Comparison of ENCODE assay signal across 8 mouse cellular contexts in genomic region chr3:15244999-15245398, GRCm38 (mm10).
DNase-seq lines count a peak whose midpoint lies in the region; ATAC-seq lines count a peak whose summit lies in the region.

No protein-coding gene starts in this region.

- 26% methylated on average over 6 of the region's 6 CpGs for WGBS in embryonic facial prominence, embryonic 11.5 days

- H3K4me3 ChIP-seq in embryonic facial prominence, embryonic 11.5 days (ENCODE audit: low read depth, low read length) = no peak overlapping the region

- no peak overlapping the region for H3K4me2 ChIP-seq in embryonic facial prominence, embryonic 11.5 days (ENCODE audit: low read depth, low read length)

- ATAC-seq in activated CD4-positive, CD25-positive, alpha-beta regulatory T cell, adult 4 months = peak; percentile 73
- ATAC-seq in embryonic facial prominence, embryonic 11.5 days (replicated peaks; ENCODE audit: insufficient number of reproducible peaks, low FRiP score, low TSS enrichment, low read depth) = no peak

- no peaks in the 10 kb centered on the region for H3K27me3 ChIP-seq in embryonic facial prominence, embryonic 11.5 days (ENCODE audit: control insufficient read depth, insufficient read depth, low read length)

- H3K36me3 ChIP-seq in embryonic facial prominence, embryonic 11.5 days (replicated peaks; ENCODE audit: control insufficient read depth, insufficient read depth, low read depth, low read length) = no peaks in the 10 kb centered on the region

- H3K9me3 ChIP-seq in embryonic facial prominence, embryonic 11.5 days (replicated peaks; ENCODE audit: control insufficient read depth, low read length) = no peaks in the 10 kb centered on the region

- no peak overlapping the region for H3K9ac ChIP-seq in embryonic facial prominence, embryonic 11.5 days (replicated peaks; ENCODE audit: low read length)

- no peak overlapping the region for H3K27ac ChIP-seq in embryonic facial prominence, embryonic 11.5 days (replicated peaks; ENCODE audit: low read depth, low read length)

- H3K4me1 ChIP-seq in embryonic facial prominence, embryonic 11.5 days (ENCODE audit: control insufficient read depth, insufficient read depth, low read length) = no peaks in the 10 kb centered on the region

- DNase-seq in right cerebral cortex, adult 18-20 months = peak; percentile 28
- no peak for DNase-seq in right cerebral cortex, postnatal 25 days
- peak; percentile 76 for DNase-seq in embryonic facial prominence, embryonic 11.5 days (ENCODE audit: low spot score)
- DNase-seq in kidney, adult 8-10 months = peak; percentile 18 to 37
- DNase-seq in lung, postnatal 14 days = peak; percentile 45
- peak; percentile 7 for DNase-seq in right cerebral cortex, postnatal 14 days
- DNase-seq in gastrocnemius, postnatal 25 days = no peak

Comparison
In these comparisons a context has a peak if more than half of its experiments do, and no peak if none do; other contexts are left out.
1. DNase-seq: peak in right cerebral cortex, adult 18-20 months (single experiment), embryonic facial prominence, embryonic 11.5 days (single experiment), kidney, adult 8-10 months (2 of 2), lung, postnatal 14 days (single experiment) and right cerebral cortex, postnatal 14 days (single experiment); none in right cerebral cortex, postnatal 25 days (single experiment) and gastrocnemius, postnatal 25 days (single experiment).